Mouse (Mus musculus) heart, postnatal 25 days (tissue): ENCODE measurements around the gene Tmc8. TPM values are rescaled to one million over a fixed set of nuclear protein-coding genes. Genes with fewer than 3 reads are reported as not detected.
"Not testable (repeated sequence)": the region's sequence is repeated elsewhere in the genome, so short reads cannot be mapped to it uniquely, and the experiment has no call there.

Experiments used
- DNase-seq: peaks from one replicate; pipeline ENCODE4 v3.0.0; 2022; ENCODE audit warnings: low spot score
- intact Hi-C: fragments of 180-260 bp; cut with DNase I; formaldehyde crosslinking; loops from one replicate; pipeline ENCODE4 v1.15.1; 2025
- total RNA-seq, 2 experiments: library from RNA; stranded (reverse); gene quantifications; 2 replicates each; pipeline ENCODE4 v1.2.3; 2021

Tmc8 gene
- total RNA-seq, 2 experiments from 2014 or later: 2.9 to 3.4 TPM

DNA sequence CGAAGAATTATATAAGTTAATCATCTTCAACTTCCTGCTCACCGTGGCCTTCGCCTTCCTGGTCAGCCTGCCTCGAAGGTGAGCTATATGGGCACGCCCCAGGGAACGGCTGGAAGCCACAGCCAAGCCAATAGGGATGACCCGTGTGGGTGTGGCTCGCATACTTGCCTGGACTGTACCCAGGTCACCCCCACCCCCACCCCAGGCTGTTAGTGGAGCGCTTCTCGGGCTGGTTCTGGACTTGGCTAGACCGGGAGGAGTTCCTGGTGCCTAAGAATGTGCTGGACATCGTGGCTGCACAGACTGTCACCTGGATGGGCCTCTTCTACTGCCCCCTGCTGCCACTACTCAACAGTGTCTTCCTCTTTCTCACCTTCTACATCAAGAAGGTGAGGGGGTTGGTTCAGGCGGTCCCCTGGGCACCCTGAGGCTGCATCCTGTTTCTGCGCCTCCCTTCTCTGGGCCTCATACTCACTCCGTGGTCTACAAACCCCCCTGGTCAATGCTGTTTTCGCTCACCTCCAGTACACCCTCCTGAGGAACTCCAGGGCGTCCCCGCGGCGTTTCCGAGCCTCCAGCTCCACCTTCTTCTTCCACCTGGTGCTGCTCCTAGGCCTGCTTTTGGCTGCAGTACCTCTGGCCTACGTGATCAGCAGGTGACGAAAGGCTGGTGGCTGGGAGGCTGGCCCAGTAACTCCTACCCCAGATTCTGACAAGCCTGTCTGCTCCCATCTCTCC lies 9.0 kb downstream of the Tmc8 start:
- intact Hi-C loops: loop anchor here (1.0 kb wide), 1 partner anchor 33 kb away; no protein-coding TSS in a partner anchor
- DNase-seq: no peak

DNA sequence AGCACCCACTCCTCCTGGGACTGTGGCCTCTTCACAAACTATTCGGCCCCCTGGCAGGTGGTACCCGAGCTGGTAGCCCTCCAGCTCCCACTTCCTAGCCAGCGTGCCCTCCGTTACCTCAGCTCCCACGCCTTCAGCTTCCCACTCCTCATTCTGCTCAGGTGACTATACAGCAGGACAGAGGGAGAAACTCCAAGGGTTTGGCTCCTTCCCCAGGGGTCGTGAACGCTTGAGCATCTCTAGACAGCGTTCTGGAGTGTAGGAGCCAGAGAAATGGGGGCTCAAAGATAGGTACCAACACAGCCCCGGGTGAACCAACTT lies 9.5 kb downstream of the Tmc8 start:
- no peak for DNase-seq
- intact Hi-C loops: no loop called here

DNA sequence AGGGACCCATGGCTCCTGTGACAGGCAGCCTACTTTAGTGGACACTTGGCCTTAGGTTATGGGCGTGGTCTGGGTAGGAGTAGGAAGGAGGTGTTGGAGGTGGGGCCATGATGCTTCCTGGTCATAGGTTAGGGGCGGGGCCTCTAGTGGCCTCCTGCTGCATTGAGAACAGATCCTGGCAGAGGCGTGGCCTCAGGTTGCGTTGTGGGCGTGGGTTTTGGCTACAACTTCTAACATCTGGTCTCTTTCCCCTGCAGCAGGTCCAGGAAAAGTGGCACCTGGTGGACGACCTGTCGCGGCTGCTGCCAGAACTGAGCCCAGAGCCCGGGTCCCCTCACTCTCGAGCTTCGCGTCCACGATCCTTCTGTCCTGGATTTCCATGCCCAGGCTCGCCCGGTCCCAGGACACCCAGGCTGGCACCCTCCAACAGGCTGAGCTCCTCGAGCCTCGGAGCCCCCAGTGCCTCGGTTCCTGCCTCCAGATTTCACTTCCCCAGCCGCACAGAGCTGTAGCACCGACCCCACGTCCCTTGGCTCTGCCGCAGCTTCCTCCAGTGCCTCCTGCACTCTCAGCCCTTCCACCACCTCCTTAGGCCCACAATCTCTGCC lies 10.5 kb downstream of the Tmc8 start:
- intact Hi-C loops: no loop called here
- DNase-seq: no peak

DNA sequence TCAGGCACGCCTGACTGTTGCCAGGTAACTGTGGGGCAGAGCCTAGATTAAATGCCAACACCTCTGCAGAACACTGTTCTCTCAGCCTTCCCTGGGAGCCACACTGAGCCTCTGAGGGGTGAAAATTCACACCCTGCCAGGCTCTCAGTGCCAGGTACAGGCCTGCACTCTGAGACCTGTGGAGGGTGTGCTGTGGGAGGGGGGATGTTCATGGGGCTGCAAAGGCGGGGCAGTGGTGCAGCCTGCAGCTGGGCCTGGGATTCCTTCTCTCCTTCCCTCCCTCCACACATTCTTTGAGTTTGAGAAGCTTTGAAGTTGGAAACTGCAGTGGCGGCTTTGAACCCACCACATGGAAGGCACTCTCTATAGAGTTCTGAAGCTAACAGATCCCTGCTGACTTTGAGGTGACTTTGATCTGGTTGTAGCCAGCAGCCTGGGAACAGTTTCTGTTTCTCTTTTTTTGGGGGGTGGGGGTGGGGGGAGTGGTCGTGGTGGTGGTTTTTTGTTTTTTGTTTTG lies 12.2 kb downstream of the Tmc8 start:
- intact Hi-C loops: no loop called here
- DNase-seq: no peak

DNA sequence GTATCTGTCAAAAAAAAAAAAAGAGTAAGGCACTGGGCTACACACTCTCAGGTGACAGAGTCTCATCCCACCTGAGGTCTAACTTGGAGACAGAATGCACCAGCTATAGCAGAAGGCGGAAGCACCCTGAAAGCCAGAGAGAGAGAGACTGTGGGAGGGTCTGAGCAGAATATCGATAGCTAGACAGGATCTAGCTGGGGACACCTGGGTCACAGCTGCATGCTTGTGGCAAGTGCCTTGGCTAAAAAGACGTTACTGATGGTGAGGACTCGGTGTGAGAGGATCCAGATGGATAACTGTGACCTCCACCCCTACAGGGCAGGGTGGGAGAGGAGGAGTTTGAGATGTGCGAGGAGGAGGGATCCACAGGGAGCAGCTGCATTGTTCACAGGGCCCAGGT lies 15.1 kb downstream of the Tmc8 start:
- intact Hi-C loops: no loop called here

DNA sequence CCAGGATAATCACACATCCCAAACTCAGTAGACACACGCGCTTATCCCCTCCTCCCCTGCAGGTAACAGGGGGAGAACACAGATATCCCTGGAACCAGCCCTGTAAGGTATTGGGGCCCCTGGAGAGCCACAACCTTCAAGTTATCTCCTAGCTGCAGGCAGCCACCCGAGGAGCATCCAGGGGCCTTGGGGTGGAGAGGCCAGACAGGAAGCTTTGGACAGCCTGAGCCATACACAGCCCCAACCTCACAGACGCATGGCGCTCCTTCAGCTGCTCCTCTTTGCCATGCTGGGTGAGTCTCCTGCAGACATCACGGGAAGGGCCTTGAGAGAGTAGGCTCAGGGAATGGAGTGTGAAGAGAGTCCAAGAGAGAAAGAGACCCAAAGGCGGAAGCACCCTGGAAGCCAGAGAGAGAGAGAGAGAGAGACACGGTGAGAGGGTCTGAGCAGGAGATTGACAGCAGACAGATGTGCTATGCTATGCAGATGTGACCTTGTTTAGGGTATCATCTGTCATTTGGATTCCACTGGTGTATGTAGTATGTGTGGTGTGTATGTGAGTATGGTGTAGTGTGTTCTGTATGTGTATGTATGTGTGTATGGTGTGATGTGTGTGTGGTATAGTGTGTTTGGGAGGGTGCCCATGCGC lies 15.8 kb downstream of the Tmc8 start, which contains the start of gene 6030468B19Rik:
Gene 6030468B19Rik, plus strand, starts transcription at position 150 of the 649 bp plus-strand sequence.
- no peak for DNase-seq

More for the DNA sequence above, 15.1 kb downstream of the Tmc8 start:
- DNase-seq: no peak

DNA sequence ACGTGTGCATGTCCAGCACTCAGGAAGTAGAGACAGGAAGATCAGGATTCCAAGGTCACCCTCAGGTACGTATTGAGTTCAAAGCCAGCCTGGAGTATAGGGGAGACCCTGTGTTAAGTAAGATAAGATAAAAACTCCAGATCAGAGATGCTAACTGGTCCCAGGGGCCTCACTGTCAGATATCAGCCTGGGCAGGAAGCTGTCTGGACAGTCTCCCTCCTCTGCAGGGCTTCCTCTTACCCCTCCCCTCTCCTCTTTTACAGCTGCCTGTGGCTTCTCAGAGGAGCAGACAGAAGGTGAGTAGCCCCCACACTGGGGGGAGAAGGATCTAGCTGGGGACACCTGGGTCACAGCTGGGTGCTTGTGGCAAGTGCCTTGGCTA lies 16.3 kb downstream of the Tmc8 start:
- no peak for DNase-seq
- intact Hi-C loops: no loop called here

More for the DNA sequence above, 15.8 kb downstream of the Tmc8 start, which contains the start of gene 6030468B19Rik:
- intact Hi-C loops: no loop called here

DNA sequence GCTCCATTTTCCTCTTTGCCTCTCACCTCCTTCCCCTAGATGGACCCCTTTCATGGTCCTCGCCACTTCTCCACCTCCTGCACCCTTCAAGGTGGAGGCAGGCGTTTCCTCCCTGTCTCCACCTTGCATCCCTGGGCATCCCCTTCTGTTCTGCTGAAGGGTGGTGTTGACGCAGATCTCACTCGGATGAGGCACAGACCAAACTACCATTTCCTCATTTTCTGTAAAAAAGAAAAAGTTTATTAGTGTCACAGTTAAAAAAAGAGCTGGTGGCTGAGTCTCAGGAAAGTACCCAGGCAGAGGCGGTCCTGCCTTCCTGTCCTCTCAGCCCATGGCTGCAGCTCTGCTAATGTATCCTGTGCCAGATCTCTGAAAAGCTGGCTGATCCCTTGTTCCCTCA lies 17.3 kb downstream of the Tmc8 start:
- intact Hi-C loops: no loop called here
- DNase-seq: no peak

DNA sequence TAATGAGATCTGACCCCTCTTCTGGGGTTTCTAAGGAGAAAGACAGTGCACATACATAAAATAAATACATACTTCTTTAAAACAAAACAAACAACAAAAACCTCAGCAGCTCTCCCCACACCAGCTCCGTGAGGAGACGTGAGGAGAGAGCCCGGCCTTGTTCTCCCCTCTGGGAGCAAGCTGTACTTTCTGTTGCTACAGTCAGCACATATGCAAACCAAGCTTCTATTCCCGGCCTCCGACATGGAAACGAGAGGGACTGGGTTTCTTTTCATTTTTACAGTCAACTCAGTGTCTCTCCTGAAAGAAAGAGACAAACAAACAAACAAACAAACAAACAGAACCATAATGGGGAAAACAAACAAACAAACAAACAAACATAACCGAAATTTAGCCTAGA lies 18.2 kb downstream of the Tmc8 start:
- no peak for DNase-seq
- intact Hi-C loops: no loop called here

DNA sequence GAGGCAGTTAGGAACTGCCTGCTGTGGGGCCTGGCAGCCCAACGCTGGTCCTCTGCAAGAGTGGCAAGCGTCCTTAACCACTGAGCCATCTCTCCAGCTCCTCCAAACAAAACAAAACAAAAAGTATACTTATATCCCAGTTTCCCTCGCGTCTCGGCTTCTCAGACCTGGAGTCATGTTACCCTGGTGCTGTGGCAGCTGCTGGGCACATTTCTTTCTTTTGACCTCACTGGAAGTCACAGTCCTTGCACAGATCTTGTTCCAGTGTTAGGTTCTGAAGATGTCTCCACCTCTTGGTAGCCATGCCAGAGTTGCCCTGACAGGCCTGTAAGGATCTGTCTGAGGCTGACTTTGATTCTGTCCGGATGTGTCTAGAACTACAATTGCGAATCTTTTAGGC lies 19.8 kb downstream of the Tmc8 start:
- DNase-seq: no peak
- intact Hi-C loops: no loop called here

DNA sequence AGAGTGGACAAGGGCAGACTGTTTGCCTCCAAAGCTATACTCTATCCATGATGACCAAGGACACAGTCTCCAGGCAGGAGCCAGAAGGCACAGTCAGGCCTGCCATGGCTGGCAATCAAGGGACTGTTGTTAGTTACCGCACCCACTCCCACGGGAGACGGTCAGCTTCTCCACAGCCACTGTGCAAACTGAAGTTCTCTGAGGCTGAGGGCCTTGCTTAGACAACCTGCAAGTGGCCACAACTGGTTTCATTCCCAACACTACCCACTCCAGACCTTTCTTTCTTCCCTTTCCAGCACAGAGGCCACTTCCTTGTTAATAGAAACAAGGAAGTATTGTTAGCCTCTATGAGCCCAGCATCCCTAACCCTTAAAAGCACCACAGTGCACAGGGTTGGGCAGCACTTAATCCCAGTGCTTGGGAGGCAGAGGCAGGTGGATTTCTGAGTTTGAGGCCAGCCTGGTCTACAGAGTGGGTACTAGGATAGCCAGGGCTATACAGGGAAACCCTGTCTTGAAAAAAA lies 21.4 kb downstream of the Tmc8 start:
- intact Hi-C loops: no loop called here
- DNase-seq: no peak

DNA sequence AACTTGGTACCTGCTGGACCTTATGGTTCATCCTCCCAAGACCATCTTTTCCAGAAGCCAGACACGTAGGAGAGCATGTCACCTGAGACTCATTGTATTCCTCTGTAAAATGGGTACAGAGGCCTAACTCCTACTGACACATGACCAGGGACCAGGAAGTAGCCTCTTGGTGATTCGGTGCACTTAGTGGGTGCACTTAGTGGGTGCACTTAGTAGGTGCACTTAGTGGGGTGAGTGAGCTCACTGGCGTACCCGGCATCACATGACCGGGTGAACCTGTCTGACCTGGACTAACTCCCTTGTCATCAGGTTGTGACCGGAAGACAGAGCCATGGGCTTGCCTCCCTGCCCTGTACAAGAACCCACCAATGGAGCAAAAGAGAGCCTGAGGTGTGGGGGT lies 24.9 kb downstream of the Tmc8 start:
- intact Hi-C loops: no loop called here
- no peak for DNase-seq

DNA sequence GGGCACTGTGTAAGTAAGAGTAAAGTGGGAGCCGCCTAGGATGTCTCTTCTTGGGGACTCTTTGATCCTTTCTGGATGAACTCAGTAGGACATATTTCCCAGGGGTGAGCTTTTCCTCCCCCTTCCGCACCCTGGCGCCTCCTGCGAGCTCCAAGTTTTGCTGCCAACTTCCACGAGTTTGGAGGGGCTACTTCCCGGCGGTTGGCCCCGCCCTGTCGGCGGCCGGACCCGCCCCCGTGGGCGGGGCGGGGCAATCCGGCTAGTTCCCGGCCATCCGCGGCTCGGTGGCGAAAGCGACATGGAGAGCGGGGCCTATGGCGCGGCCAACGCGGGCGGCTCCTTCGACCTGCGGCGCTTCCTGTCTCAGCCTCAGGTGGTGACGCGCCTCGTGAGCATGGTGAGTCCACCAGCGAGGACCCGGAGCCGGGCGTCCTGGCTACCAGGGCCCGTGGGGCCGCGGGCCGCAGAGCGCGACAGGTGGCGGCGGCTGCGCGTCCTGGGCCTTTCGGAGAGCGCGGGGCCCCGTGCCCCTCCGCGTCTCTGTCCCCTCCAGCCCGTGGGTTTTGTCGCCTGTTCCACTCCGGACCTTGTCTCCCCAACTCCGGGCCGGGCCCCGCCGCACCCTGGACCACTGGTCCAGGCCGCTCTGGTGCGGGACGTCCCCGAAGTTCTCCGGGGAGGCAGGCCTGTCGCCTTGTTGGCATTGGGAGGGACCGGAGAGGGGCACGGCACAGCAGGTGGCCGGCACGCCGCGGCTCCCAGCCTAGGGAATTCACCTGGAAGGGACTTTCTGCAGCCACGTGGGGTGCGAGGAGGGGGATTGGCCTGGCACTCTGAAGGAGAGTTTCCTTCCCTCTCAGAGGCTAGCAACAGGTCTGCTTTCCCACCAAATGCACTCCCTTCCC lies 27.8 kb downstream of the Tmc8 start, which contains the start of the genes Gm20708 and Syngr2:
Gene Gm20708, plus strand, starts transcription at position 262 of the 905 bp plus-strand sequence.
Gene Syngr2, plus strand, starts transcription at position 262 of the 905 bp plus-strand sequence.
- intact Hi-C loops: no loop called here
- DNase-seq: peak; percentile 61

DNA sequence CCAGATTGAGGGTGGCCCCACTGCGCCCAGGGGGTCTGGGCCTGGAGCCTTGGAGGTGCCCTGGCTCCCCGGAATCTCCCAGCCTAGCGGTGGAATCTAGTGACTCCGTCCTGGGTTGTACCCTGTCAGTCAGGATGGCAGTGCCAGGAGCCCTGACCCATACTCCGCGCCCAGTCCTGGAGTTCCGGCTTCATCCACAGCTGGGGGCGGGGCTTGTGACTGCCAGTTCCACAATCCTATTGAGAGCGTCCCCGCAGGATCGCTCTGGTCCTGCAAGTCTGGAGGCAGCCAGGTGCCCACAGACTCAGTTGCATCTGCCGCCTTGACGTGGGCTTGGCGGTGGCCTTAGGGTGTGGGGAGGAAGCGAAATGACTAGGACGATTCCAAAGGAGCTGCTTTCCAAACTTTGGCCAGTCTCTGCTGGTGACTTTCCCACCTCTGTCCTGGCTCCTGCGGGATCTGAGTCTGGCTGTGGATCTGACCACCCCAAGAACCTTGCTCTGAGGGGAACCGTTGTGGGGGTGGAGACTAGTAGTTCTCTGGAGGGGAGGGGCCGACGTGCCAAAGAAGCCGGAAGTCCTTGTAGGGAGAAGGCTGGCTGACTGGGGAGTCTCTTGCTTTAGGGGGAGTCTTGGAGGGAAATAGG lies 28.6 kb downstream of the Tmc8 start:
- DNase-seq: peak; percentile 68
- intact Hi-C loops: no loop called here

DNA sequence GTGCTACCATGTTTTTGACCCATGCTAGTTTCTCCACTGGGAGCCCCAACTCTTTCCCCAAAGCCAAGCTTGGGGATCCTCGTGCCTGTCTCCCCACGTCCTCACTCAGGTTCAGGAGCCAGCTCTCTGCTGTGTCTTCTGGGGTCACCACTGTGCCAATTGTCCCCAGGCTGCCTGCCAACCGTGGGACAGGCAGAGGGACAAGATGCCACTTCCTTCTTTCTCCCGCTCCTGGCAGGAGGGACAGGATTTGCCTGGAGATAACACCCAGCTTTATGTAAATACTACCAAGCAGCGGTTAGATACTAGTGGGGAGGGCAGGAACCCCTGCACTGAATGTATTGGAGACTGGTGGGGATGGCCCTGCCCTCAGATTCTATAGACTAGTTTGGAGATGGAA lies 32.0 kb downstream of the Tmc8 start:
- intact Hi-C loops: no loop called here
- DNase-seq: no peak

DNA sequence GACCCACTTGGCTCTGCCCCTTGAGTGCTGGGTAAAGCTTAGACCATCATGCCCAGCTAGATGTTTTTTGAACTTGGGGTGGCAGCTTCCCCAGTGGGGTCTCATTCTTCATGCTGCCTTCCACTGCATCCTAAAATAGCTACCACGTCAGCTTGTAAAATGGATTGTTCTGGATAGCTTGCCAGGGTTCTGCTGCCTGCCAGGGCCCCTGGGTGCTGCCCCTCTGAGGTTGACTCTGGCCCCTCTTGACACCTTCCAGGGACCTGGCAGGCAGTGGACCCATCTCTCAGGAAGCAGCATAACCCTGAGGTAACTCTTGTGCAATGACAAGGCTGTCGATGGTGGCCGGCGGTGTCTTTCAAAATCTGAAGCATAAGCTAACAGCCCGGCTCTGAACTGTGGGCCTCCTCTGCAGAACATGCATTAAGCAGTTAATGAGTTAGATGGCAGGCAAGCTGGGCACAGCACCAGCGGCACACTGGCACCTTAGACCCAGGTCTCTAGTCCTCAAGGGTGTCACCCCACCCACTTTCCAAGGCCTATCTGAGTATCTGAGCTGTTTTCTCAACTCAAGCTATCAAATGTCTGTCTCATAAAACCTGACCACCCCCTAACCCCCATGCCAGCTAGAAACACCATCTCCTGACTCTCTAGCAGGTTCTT lies 33.0 kb downstream of the Tmc8 start:
- DNase-seq: no peak
- intact Hi-C loops: no loop called here

DNA sequence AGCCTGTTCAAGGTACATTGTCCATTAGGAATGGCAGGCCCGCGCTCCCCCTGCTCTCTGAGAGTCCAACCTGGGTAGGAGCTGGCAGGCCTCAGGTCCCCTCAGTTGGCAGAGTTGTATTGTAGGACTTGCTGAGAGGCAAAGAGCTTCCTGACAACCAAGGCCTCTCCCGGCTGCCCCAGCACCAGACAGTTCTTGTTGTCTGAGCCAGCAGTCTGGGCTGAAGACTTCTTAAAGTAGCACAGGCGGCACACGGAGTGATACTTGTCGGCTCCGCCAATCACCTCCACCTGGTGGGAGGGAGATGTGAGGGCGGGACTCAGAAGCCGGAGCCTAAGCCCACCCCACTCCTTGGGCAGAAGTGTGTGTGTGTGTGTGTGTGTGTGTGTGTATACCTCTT lies 34.0 kb downstream of the Tmc8 start:
- intact Hi-C loops: not testable (repeated sequence)

DNA sequence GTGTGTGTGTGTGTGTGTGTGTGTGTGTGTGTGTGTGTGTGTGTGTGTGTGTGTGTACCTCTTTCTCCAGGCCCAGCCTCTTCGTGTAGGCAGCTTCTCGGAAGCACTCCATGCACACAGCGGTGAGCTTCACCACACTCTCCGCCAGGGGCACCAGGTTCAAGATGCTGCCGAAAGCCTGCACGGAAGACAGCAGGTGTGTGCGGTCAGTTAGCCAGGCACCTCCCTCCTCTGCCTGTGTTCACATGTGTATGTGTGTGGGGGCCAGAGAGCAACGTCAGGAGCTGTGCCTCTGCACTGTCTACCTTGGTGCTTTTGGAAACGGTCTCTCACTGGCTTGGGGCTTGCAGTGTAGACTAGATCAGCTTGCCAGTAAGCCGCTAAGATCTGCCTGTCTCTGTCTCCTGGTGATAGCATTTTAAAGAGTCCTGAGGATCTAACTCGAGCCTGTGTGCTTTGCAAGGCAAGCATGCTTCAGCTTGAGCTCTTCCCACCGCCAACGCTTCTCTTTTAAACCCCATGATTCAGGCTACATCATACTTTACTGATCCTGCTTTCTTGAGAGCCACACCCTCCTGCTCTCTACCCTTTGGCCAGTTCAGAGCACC lies 34.6 kb downstream of the Tmc8 start:
- DNase-seq: no peak
- intact Hi-C loops: no loop called here

More for the DNA sequence above, 34.0 kb downstream of the Tmc8 start:
- DNase-seq: not testable (repeated sequence)
